Mouse (Mus musculus) embryonic fibroblast, embryonic 13.5 days (primary cell): Measurements from ENCODE around the gene Gm13272.
"Not testable (repeated sequence)": the region's sequence is repeated elsewhere in the genome, so short reads cannot be mapped to it uniquely, and the experiment has no call there.

ENCODE experiments used
- CTCF ChIP-seq: IDR thresholded peaks from 2 replicates; pipeline ENCODE4 v1.5.1; 2011; ENCODE audit warnings: mild to moderate bottlenecking, control low read depth, low read length, moderate library complexity, borderline replicate concordance; ENCODE audit not compliant: insufficient read depth
- POLR2A ChIP-seq: IDR thresholded peaks from 2 replicates; pipeline ENCODE4 v1.6.1; 2011; ENCODE audit warnings: low read depth, mild to moderate bottlenecking, control low read depth, low read length, moderate library complexity

GRCm38 (mm10) chr4:88754818-88755340, 24.8 kb upstream of the Gm13272 start, which contains the start of gene Gm13271:
- not testable (repeated sequence) for TF ChIP-seq CTCF, POLR2A
